Mouse (Mus musculus) intestine, embryonic 14.5 days (tissue): Measurements from ENCODE around the gene Ankrd42. TPM values are rescaled to one million over a fixed set of nuclear protein-coding genes. Genes with fewer than 3 reads are reported as not detected.
A peak's percentile ranks its signal among the peaks of the same experiment; 100 is the strongest.

Source experiments
- ATAC-seq: fragments of 200-750 bp; cut with Nextera tagmentation; replicated peaks from 2 replicates; pipeline ENCODE4 v1.8.0; 2017; ENCODE audit warnings: low read depth, moderate number of reproducible peaks, moderate TSS enrichment, moderate library complexity; ENCODE audit not compliant: low FRiP score, low TSS enrichment
- DNase-seq: peaks from one replicate; pipeline ENCODE4 v3.0.0-alpha.2; 2018; ENCODE audit warnings: low spot score
- H3K27ac ChIP-seq: fragments of 300-500 bp; sonication (generic); 2 replicates; pipeline ENCODE4 v1.5.1; 2014; ENCODE audit warnings: low read depth, mild to moderate bottlenecking, control low read depth
- H3K27me3 ChIP-seq: fragments of 300-500 bp; sonication (generic); replicated peaks from 2 replicates; pipeline ENCODE4 v1.6.1; 2014; ENCODE audit warnings: low read length, control low read depth; ENCODE audit not compliant: control insufficient read depth, insufficient read depth
- H3K36me3 ChIP-seq: fragments of 300-500 bp; sonication (generic); 2 replicates; pipeline ENCODE4 v1.6.1; 2014; ENCODE audit warnings: low read length, control low read depth; ENCODE audit not compliant: control insufficient read depth, insufficient read depth
- H3K4me1 ChIP-seq: fragments of 300-500 bp; sonication (generic); replicated peaks from 2 replicates; pipeline ENCODE4 v1.6.1; 2014; ENCODE audit warnings: low read length, control low read depth, mixed read lengths; ENCODE audit not compliant: control insufficient read depth, insufficient read depth
- H3K4me2 ChIP-seq: fragments of 300-500 bp; sonication (generic); 2 replicates; pipeline ENCODE4 v1.6.1; 2014; ENCODE audit warnings: low read length
- H3K4me3 ChIP-seq: fragments of 300-500 bp; sonication (generic); 2 replicates; pipeline ENCODE4 v1.5.1; 2014; ENCODE audit warnings: low read depth, low read length, control low read depth, mixed read lengths
- H3K9ac ChIP-seq: fragments of 300-500 bp; sonication (generic); 2 replicates; pipeline ENCODE4 v1.6.1; 2014; ENCODE audit warnings: mild to moderate bottlenecking, low read length
- H3K9me3 ChIP-seq: fragments of 300-500 bp; sonication (generic); 2 replicates; pipeline ENCODE4 v1.6.1; 2016; ENCODE audit warnings: low read length, control low read depth; ENCODE audit not compliant: control insufficient read depth
- WGBS: fragments of 180-500 bp; shearing (Covaris S2); extraction: QIAGEN DNeasy Blood & Tissue Kit; methylation state at CpG from one replicate; pipeline ENCODE4 v1.1.7; 2014; 5-methylcytosine and 5-hydroxymethylcytosine counted together
- polyA plus RNA-seq: library from polyadenylated mRNA; unstranded; fragments of >200 nt; fragmentation: Nextera tagmentation; extraction: Ambion mirVana; gene quantifications from 2 replicates; pipeline ENCODE4 v1.2.1, GENCODE M21; 2014

Gene Ankrd42
- polyA plus RNA-seq, 1 experiment from 2014 or later: 4.0 TPM

DNA sequence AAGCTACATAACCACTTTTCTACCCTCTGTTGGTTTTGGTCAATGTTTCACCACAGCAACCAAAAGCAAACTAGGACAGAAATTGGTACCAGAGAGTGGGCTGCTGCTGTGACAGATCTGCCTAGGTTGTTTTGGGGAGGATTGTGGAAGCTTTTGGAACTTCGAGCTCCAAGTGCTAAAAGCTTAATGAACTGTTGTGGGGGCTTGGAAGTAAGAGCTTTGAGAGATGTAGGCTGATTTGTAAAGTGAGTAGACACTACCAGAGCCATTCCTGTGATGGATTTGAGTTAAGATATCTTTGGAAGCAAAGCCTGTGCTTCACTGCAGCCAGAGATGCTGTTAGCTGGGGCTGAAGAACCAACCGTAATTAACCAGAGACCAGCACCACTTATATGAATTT lies 46.1 kb downstream of the Ankrd42 start:
- Histone ChIP-seq H3K4me3 (no peak overlapping the region), H3K27me3 (no peaks in the 10 kb centered on the region), H3K9ac (no peak overlapping the region), H3K9me3 (no peaks in the 10 kb centered on the region), H3K4me1 (no peaks in the 10 kb centered on the region), H3K27ac (no peak overlapping the region), H3K4me2 (no peak overlapping the region), H3K36me3 (no peaks in the 10 kb centered on the region)
- no peak for ATAC-seq
- no peak for DNase-seq
- 86% methylated on average over 2 of the region's 2 CpGs for WGBS

DNA sequence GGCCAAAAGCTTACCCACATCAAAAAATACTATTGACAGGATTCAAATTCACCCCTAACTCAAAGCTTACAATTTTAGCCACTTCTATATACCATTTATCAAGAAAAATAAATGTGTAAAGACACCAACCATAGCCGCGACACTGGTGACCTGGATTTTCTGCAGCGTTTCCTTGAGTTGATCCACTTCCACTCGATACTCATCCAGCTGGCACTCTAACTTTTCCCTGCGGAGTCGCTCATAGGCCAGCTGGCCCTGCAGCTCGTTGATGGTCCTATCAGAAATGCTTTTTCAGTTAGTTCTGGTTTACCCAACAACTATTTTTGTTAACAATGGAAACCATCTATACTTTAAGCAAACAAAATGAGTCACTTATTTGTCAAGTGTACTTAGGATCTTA lies 47.0 kb downstream of the Ankrd42 start:
- Histone ChIP-seq H3K9ac (no peak overlapping the region), H3K9me3 (no peaks in the 10 kb centered on the region), H3K4me2 (no peak overlapping the region), H3K36me3 (no peaks in the 10 kb centered on the region), H3K4me3 (no peak overlapping the region), H3K27ac (no peak overlapping the region), H3K27me3 (no peaks in the 10 kb centered on the region), H3K4me1 (no peaks in the 10 kb centered on the region)
- WGBS: 84% methylated on average over 7 of the region's 7 CpGs
- ATAC-seq (no peak), DNase-seq (no peak)

DNA sequence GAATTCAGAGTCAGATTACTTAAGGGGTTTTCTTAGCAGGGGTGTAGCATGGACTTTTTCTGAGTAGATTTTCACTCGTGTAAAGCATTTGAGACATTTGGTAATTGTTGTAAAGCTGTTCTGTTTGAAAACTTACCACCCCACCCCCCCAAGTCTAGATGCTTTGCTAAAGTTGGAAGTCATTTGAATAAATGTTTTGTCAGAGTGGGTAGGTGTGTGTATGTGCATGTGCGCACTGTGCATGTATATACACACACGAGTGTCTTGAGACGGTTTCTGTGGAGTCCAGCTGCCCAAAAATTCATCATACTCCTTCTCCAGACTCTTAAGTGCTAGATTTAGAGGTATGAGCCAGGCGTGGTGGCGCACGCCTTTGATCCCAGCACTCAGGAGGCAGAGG lies 53.4 kb downstream of the Ankrd42 start:
- no peaks in the 10 kb centered on the region for H3K9me3 ChIP-seq
- no peak for DNase-seq
- no peaks in the 10 kb centered on the region for H3K4me1 ChIP-seq
- H3K9ac ChIP-seq: no peak overlapping the region
- no peaks in the 10 kb centered on the region for H3K27me3 ChIP-seq
- H3K36me3 ChIP-seq: peaks cover 20% of the 10 kb centered on the region
- ATAC-seq: no peak
- WGBS: 91% methylated on average over 7 of the region's 7 CpGs
- no peak overlapping the region for H3K27ac ChIP-seq
- no peak overlapping the region for H3K4me2 ChIP-seq
- no peak overlapping the region for H3K4me3 ChIP-seq

DNA sequence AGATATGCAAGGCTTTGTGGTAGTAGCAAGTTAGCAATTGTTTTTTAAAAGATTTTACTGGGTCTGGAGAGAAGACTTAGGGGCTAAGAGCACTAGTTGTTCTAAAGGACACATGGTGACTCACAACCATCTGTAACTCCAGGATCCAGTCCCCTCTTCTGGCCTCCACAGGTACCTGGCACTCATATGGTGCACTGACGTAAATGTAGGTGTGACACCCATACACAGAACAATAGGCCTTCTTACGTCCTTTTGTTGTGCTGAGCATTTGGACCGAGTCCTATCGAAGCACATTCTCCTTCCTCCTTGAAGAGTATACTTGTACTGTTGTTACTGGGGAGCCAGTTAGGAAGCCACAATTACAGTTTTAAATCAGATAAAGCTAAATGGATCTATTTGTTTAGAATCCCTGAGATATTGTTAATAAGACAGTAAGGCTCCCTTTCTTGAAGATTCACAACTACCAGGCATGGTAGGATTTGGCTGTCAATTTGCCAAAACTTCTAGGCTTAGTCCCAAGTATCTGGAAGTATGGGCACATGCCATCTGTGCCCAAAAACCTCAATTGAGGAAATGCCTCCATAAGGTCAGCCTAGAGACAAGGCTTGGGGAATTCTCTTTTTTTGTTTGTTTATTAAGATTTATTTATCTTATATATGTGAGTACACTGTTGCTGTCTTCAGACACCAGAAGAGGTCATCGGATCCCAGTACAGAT lies 56.3 kb downstream of the Ankrd42 start:
- WGBS: 89% methylated on average over 5 of the region's 5 CpGs
- ATAC-seq: no peak

DNA sequence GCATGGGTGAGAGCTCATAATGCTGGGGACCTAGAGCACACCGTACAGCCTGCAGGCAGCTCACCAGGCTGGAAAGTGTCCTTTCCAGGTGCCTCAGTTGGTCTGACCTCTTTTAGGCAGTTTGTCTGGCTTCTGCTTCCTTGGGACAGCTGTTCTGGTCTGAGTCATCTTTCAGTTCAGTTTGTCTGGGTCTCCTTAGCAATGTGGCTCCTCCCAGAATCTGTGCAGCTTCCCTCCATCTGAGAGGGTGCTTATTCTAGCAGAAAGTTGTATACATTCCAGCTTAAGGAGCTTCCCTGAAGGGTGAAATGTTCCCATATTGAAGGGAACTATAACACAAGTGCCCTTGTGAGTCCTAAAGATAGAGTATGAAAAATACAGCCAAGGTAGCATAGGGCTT lies 70.2 kb downstream of the Ankrd42 start:
- Histone ChIP-seq H3K4me2 (no peak overlapping the region), H3K9me3 (no peaks in the 10 kb centered on the region), H3K4me1 (no peaks in the 10 kb centered on the region), H3K27ac (no peak overlapping the region), H3K4me3 (no peak overlapping the region), H3K36me3 (peaks cover 25% of the 10 kb centered on the region), H3K9ac (no peak overlapping the region), H3K27me3 (no peaks in the 10 kb centered on the region)
- ATAC-seq (no peak), DNase-seq (no peak)
- WGBS: 67% methylated on average over 1 of the region's 1 CpGs

More for the DNA sequence above, 56.3 kb downstream of the Ankrd42 start:
- Histone ChIP-seq H3K9ac (no peak overlapping the region), H3K4me3 (no peak overlapping the region), H3K36me3 (peaks cover 32% of the 10 kb centered on the region), H3K27me3 (no peaks in the 10 kb centered on the region), H3K4me1 (no peaks in the 10 kb centered on the region), H3K9me3 (no peaks in the 10 kb centered on the region), H3K27ac (no peak overlapping the region), H3K4me2 (no peak overlapping the region)
- DNase-seq: no peak

DNA sequence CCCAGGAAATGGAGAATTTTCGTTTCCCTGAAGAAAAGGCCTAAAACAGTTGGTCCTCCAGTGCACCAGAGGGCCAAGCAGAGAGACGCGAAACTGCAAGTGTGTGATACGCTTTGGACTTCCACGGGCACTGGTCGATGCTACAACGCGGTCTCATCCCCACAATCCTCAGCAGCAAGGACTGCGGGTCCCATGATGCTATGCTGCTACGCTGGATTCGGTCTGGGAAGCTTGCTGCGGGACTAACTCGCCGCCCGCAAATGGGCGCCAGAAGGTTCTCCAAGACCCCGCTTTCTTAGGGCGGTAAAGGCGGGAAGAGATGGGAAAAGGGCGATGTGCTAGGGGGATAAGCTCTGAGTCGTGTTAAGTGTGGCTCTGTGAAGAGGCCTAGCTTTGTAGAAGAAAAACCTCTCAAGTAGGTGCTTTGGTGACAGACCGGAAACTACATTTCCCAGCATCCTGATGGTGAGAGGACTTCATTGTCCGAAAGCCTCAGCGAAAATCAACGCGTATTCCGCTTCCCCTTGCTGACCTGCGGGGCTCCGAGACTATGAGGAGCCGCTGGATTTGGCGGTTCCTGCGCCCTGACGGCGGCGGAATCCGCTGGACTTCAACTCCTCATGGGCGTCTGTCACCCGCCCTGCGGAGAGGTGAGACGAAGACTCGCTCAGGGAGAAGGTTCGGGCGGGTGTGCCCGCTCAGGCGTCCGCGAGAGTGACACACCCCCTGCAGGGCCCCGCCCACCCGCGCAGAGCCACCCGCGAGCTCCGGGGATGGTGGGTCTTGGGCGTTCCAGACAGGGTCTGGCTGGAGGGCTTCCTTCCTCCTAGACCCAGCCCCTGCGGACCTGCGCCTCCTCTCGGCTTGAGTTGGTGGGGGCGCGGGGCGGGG lies 75.7 kb downstream of the Ankrd42 start, which contains the start of gene Ccdc90b:
Ccdc90b (plus strand) TSS at position 164 of the 891 bp plus-strand sequence.
- under 1% methylated on average over 60 of the region's 60 CpGs for WGBS
- H3K4me3 ChIP-seq: peak within 1 kb of the TSS; percentile 79
- no peaks in the 10 kb centered on the region; the same call in 1 of the 2 replicates for H3K4me1 ChIP-seq
- H3K4me2 ChIP-seq: peak within 1 kb of the TSS; percentile 71
- peak within 1 kb of the TSS; percentile 58 for H3K9ac ChIP-seq
- H3K36me3 ChIP-seq: peaks cover 4% of the 10 kb centered on the region; the same call in 1 of the 2 replicates
- H3K27me3 ChIP-seq: no peaks in the 10 kb centered on the region
- no peaks in the 10 kb centered on the region for H3K9me3 ChIP-seq
- DNase-seq (peak; percentile 97), ATAC-seq (peak; percentile 97)
- H3K27ac ChIP-seq: peak within 1 kb of the TSS; percentile 88

DNA sequence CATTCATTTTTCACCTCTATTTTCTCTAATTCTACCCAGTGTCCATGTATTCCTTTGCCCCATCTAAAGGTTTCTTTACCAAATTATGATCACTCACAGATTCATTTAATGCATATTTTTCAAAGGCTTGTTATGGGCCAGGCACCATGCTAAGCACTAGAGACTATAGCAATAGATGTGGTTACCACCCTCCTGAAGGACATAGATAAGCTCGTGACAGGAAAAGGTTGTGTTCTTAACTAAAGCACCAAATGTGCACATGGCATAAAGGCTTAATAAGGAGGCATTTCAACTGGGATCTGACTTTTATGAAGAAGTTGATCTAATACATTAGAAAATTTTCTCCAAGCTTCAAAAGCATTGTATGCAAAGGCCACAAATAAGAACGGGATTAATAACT lies 78.2 kb downstream of the Ankrd42 start:
- ATAC-seq: no peak

DNA sequence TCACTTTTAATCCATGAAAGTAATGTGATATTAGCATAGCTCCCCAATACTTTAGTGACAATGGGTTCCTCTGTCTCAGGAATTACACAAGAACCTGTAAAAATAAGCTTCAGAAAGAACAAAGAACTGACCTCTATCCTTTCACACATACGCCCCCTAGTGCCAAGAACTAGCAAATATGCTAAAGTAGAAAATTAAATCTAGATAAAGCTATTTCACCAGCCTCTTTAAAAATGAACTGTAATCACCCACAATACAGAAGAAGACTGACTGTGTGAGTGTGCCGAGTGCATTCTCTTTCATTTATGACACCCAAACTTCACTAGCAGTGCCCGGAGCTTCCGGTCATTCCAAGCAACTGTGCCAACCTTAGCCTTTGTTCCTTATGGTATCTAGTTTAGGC lies 86.0 kb downstream of the Ankrd42 start:
- no peak overlapping the region for H3K9ac ChIP-seq

More for the DNA sequence above, 78.2 kb downstream of the Ankrd42 start:
- Histone ChIP-seq H3K36me3 (no peaks in the 10 kb centered on the region), H3K9ac (no peak overlapping the region), H3K9me3 (no peaks in the 10 kb centered on the region), H3K4me1 (no peaks in the 10 kb centered on the region; the same call in 1 of the 2 replicates), H3K4me2 (no peak overlapping the region), H3K27me3 (no peaks in the 10 kb centered on the region), H3K4me3 (no peak overlapping the region), H3K27ac (no peak overlapping the region)
- WGBS: 85% methylated on average over 2 of the region's 2 CpGs
- no peak for DNase-seq

More for the DNA sequence above, 86.0 kb downstream of the Ankrd42 start:
- ATAC-seq (0 out of 2 replicates have a peak, but pooled peaks have one; percentile 50), DNase-seq (no peak)
- Histone ChIP-seq H3K4me3 (no peak overlapping the region), H3K9me3 (no peaks in the 10 kb centered on the region), H3K4me2 (no peak overlapping the region), H3K4me1 (no peaks in the 10 kb centered on the region), H3K27me3 (no peaks in the 10 kb centered on the region), H3K27ac (no peak overlapping the region), H3K36me3 (no peaks in the 10 kb centered on the region)
- 55% methylated on average over 4 of the region's 4 CpGs for WGBS
